In the genomic region with DNA sequence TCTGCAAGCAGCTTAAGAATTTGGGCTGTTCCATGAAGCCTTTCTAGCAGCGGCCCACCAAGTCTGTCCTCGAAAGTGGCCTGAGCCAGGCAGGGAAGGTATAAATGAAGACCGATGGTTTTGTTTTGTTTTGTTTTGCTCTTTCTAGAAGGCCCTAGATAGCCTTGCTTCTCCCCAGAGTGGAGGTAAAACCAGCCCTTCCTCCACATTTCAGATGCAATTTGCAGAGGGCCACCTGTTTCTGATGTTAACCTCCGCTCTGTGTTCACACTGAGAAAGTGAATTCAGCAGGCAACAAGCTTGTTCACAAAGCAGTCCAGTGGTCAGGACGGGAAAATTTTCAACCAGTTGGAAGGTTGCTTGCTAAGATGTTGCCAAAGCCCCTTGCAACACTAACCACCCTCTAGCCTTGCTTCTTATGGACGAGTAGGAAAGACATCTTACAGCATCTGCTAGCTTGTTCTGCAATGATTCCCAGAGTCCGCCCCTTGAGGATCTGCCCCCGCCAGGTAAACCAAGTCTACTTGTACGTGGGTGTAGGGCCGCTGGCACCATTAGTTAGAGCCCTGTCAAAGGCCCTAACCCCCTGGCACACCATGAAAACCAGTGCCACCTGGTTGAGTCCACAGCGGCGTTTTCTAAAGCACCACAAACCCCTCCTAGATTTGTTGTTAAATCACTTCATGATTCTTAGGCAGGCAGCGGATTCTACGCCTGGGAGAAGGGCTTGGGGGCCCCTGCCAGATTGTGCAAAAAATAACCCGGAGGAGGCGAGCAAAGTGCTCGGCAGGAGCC, we compare ENCODE assay signal across 8 mouse cellular contexts. TPM values are rescaled to one million over a fixed set of nuclear protein-coding genes. Genes with fewer than 3 reads are reported as not detected.
DNase-seq lines count a peak whose midpoint lies in the region; ATAC-seq lines count a peak whose summit lies in the region.
"Had no signal": no experiment of that assay in that cellular context is flagged by ENCODE, and none has a peak within 500 bp of the region (broad histone marks: within the 10 kb centered on the region; RNA-seq: fewer than 3 reads in every experiment).

No protein-coding gene starts in this region.

- H3K4me3 ChIP-seq in embryonic facial prominence, embryonic 11.5 days (ENCODE audit: low read depth, low read length): peak overlapping the region; percentile 65
- H3K4me3 ChIP-seq in hindbrain, embryonic 12.5 days: peak overlapping the region; percentile 66
- H3K4me3 ChIP-seq in liver, embryonic 13.5 days (replicated peaks): peak overlapping the region; percentile 48

- no peak; the same call in 1 of the 2 replicates for ATAC-seq in embryonic facial prominence, embryonic 11.5 days (replicated peaks; ENCODE audit: insufficient number of reproducible peaks, low FRiP score, low TSS enrichment, low read depth)
- ATAC-seq in hindbrain, embryonic 12.5 days (ENCODE audit: low FRiP score): peak; percentile 53
- ATAC-seq in liver, embryonic 13.5 days (ENCODE audit: low read depth): no peak

- peak overlapping the region; percentile 86 for H3K9ac ChIP-seq in embryonic facial prominence, embryonic 11.5 days (replicated peaks; ENCODE audit: low read length)
- H3K9ac ChIP-seq in hindbrain, embryonic 12.5 days: peak overlapping the region; percentile 83
- H3K9ac ChIP-seq in liver, embryonic 13.5 days: no peak overlapping the region

- peak; percentile 4 for DNase-seq in ovary, postnatal 36 days (ENCODE audit: low spot score)
- DNase-seq in ovary, postnatal 10 days (ENCODE audit: low spot score): no peak
- DNase-seq in embryonic facial prominence, embryonic 11.5 days (ENCODE audit: low spot score): peak; percentile 53
- DNase-seq in liver, embryonic 13.5 days: no peak
- peak; percentile 9 for DNase-seq in retina, postnatal 7 days (ENCODE audit: low read depth, low spot score)
- DNase-seq in urinary bladder, postnatal 25 days (ENCODE audit: low spot score): no peak

- 2% methylated on average over 17 of the region's 17 CpGs for WGBS in embryonic facial prominence, embryonic 11.5 days
- 2% methylated on average over 17 of the region's 17 CpGs for WGBS in hindbrain, embryonic 12.5 days
- 8% methylated on average over 17 of the region's 17 CpGs for WGBS in liver, embryonic 13.5 days (ENCODE audit: insufficient replicate concordance)

- no peaks in the 10 kb centered on the region for H3K36me3 ChIP-seq in embryonic facial prominence, embryonic 11.5 days (replicated peaks; ENCODE audit: control insufficient read depth, insufficient read depth, low read depth, low read length)
- H3K36me3 ChIP-seq in hindbrain, embryonic 12.5 days: no peaks in the 10 kb centered on the region
- no peaks in the 10 kb centered on the region for H3K36me3 ChIP-seq in liver, embryonic 13.5 days

- H3K4me1 ChIP-seq in embryonic facial prominence, embryonic 11.5 days (ENCODE audit: control insufficient read depth, insufficient read depth, low read length): no peaks in the 10 kb centered on the region
- peaks cover 9% of the 10 kb centered on the region; the same call in 1 of the 2 replicates for H3K4me1 ChIP-seq in hindbrain, embryonic 12.5 days
- H3K4me1 ChIP-seq in liver, embryonic 13.5 days (replicated peaks): 0 out of 2 replicates have a peak, but pooled peaks cover 3% of the 10 kb centered on the region

- H3K27ac ChIP-seq in embryonic facial prominence, embryonic 11.5 days (replicated peaks; ENCODE audit: low read depth, low read length): peak overlapping the region; percentile 79
- peak overlapping the region; percentile 95 for H3K27ac ChIP-seq in hindbrain, embryonic 12.5 days
- H3K27ac ChIP-seq in liver, embryonic 13.5 days: no peak overlapping the region
- H3K27ac ChIP-seq: macrophage had no signal

- H3K27me3 ChIP-seq in embryonic facial prominence, embryonic 11.5 days (ENCODE audit: control insufficient read depth, insufficient read depth, low read length): peaks cover 3% of the 10 kb centered on the region; the same call in 1 of the 2 replicates
- H3K27me3 ChIP-seq in hindbrain, embryonic 12.5 days: peaks cover 54% of the 10 kb centered on the region
- peaks cover 38% of the 10 kb centered on the region for H3K27me3 ChIP-seq in liver, embryonic 13.5 days

- no peaks in the 10 kb centered on the region for H3K9me3 ChIP-seq in embryonic facial prominence, embryonic 11.5 days (replicated peaks; ENCODE audit: control insufficient read depth, low read length)
- H3K9me3 ChIP-seq in hindbrain, embryonic 12.5 days (replicated peaks): no peaks in the 10 kb centered on the region
- H3K9me3 ChIP-seq in liver, embryonic 13.5 days (replicated peaks): no peaks in the 10 kb centered on the region

- peak overlapping the region; percentile 79 for H3K4me2 ChIP-seq in embryonic facial prominence, embryonic 11.5 days (ENCODE audit: low read depth, low read length)
- peak overlapping the region; percentile 69 for H3K4me2 ChIP-seq in hindbrain, embryonic 12.5 days (replicated peaks)
- H3K4me2 ChIP-seq in liver, embryonic 13.5 days: peak overlapping the region; percentile 58

RNA-seq across cellular contexts. Expression of a gene that starts 0.7 kb away (rescaled TPM):
- polyA plus RNA-seq in embryonic facial prominence, embryonic 11.5 days (2014; fragmentation: Nextera tagmentation; extraction: Ambion mirVana): 10.9 and 11.3 TPM in 2 replicates
- 41.3 and 44.7 TPM in 2 replicates for polyA plus RNA-seq in hindbrain, embryonic 12.5 days (2016; fragmentation: Nextera tagmentation; extraction: Ambion mirVana)
- polyA plus RNA-seq in liver, embryonic 13.5 days (2015; fragmentation: Nextera tagmentation; extraction: Ambion mirVana): 0.54 and 0.73 TPM in 2 replicates
- polyA plus RNA-seq: macrophage had no signal

Comparison
In these comparisons a context has a peak if more than half of its experiments do, and no peak if none do; other contexts are left out.
1. DNase-seq: peak in ovary, postnatal 36 days (single experiment), embryonic facial prominence, embryonic 11.5 days (single experiment) and retina, postnatal 7 days (single experiment); none in ovary, postnatal 10 days (single experiment), liver, embryonic 13.5 days (single experiment) and urinary bladder, postnatal 25 days (single experiment).
2. Peak in every context shown above with its lines, with median percentiles within 50 percentile points of each other: H3K4me2 ChIP-seq and H3K4me3 ChIP-seq.